8 mouse cellular contexts compared by ENCODE assay signal in genomic region chr9:88719989-88720537, GRCm38 (mm10). TPM values are rescaled to one million over a fixed set of nuclear protein-coding genes. Genes with fewer than 3 reads are reported as not detected.
DNase-seq lines count a peak whose midpoint lies in the region; ATAC-seq lines count a peak whose summit lies in the region.
"Not testable (repeated sequence)": the region's sequence is repeated elsewhere in the genome, so short reads cannot be mapped to it uniquely, and the experiment has no call there.

Mthfsl (minus strand) TSS chr9:88720296.

- peak within 1 kb of the TSS; percentile 30 for H3K4me3 ChIP-seq in embryonic facial prominence, embryonic 12.5 days
- peak within 1 kb of the TSS; percentile 28 for H3K4me3 ChIP-seq in intestine, embryonic 15.5 days (replicated peaks)
- H3K4me3 ChIP-seq in macrophage (ENCODE audit: inconsistent target), result peak within 1 kb of the TSS; percentile 46

- H3K27me3 ChIP-seq in embryonic facial prominence, embryonic 12.5 days; intestine, embryonic 15.5 days (replicated peaks): not testable (repeated sequence)

- WGBS in embryonic facial prominence, embryonic 12.5 days, result 28% methylated on average over 11 of the region's 12 CpGs
- 9% methylated on average over 11 of the region's 12 CpGs for WGBS in intestine, embryonic 15.5 days
- 11% methylated on average over 10 of the region's 12 CpGs for WGBS in macrophage (ENCODE audit: missing documents)

- H3K4me2 ChIP-seq in embryonic facial prominence, embryonic 12.5 days (replicated peaks), result peak within 1 kb of the TSS; percentile 41
- peak within 1 kb of the TSS; percentile 56 for H3K4me2 ChIP-seq in intestine, embryonic 15.5 days (replicated peaks)

- H3K9ac ChIP-seq in embryonic facial prominence, embryonic 12.5 days; intestine, embryonic 15.5 days: not testable (repeated sequence)

- DNase-seq in A20 (ENCODE audit: low read depth, low spot score), result peak; percentile 82
- not testable (repeated sequence) for DNase-seq in adrenal gland, postnatal 25 days
- DNase-seq in heart, adult 18-20 months, result peak; percentile 62 to 72
- DNase-seq in left cerebral cortex, adult 8-10 months (ENCODE audit: low spot score in 2 of 2), result peak; percentile 35 to 59
- peak; percentile 25 for DNase-seq in retina, postnatal 1 day

- peaks cover 28% of the 10 kb centered on the region for H3K79me2 ChIP-seq in macrophage (ENCODE audit: inconsistent target)

- not testable (repeated sequence) for H3K4me1 ChIP-seq in embryonic facial prominence, embryonic 12.5 days; intestine, embryonic 15.5 days (replicated peaks)

- peak within 1 kb of the TSS; percentile 82; the same call in 1 of the 2 replicates for H3K27ac ChIP-seq in embryonic facial prominence, embryonic 12.5 days
- H3K27ac ChIP-seq in intestine, embryonic 15.5 days, result peak within 1 kb of the TSS; percentile 76
- H3K27ac ChIP-seq in macrophage, result peak within 1 kb of the TSS; percentile 74

- not testable (repeated sequence) for H3K36me3 ChIP-seq in embryonic facial prominence, embryonic 12.5 days; intestine, embryonic 15.5 days; macrophage (ENCODE audit: inconsistent target)

- peak; percentile 65 for ATAC-seq in embryonic facial prominence, embryonic 12.5 days (ENCODE audit: insufficient number of reproducible peaks, insufficient read depth, low FRiP score, low TSS enrichment)
- peak; percentile 67 for ATAC-seq in intestine, embryonic 15.5 days

- H3K9me3 ChIP-seq in embryonic facial prominence, embryonic 12.5 days; intestine, embryonic 15.5 days: not testable (repeated sequence)

RNA-seq across cellular contexts. Expression of gene Mthfsl, which starts in this region (rescaled TPM):
- 40.4 and 42.0 TPM in 2 replicates for total RNA-seq in adrenal gland, postnatal 25 days (2021)
- 35.9 and 39.6 TPM in 2 replicates for polyA plus RNA-seq in embryonic facial prominence, embryonic 12.5 days (2016; fragmentation: Nextera tagmentation; extraction: Ambion mirVana)
- total RNA-seq in heart, adult 18-20 months (2021), result 10 to 100 TPM; 14.3 to 20.7 TPM
- 43.4 and 45.4 TPM in 2 replicates for polyA plus RNA-seq in intestine, embryonic 15.5 days (2015; fragmentation: Nextera tagmentation; extraction: Ambion mirVana)
- total RNA-seq in left cerebral cortex, adult 8-10 months (2022), result 10 to 100 TPM; 24.7 to 38.2 (median 27.9) TPM
- 100 to 1,000 TPM; 128 to 749 (median 292) TPM for total RNA-seq in macrophage (2018; cell fraction: chromatin; rRNA removed)
- total RNA-seq in macrophage (2018; cell fraction: cytosol; rRNA removed), result 100 to 1,000 TPM; 139 to 214 (median 164) TPM
- 100 to 1,000 TPM; 122 to 689 (median 264) TPM for total RNA-seq in macrophage (2018; cell fraction: nucleus; rRNA removed)
- 105 to 118 TPM (median 111 TPM) in 3 replicates for polyA plus RNA-seq in macrophage (2018)
